Mouse (Mus musculus): ENCODE measurements at regions not wholly inside any gene's neighbourhood (a gene's known extent, or its start where the extent isn't known, plus 50 kb on each side); places are given as distances from the start of the nearest gene placed in this dataset.
A peak's percentile ranks its signal among the peaks of the same experiment; 100 is the strongest.

GRCm38 (mm10) chr15:11712481-11713274 lies 194.4 kb downstream of the Npr3 start:
- no peak for DNase-seq (ENCODE audit: low spot score)

- no peak for DNase-seq (ENCODE audit: low spot score)
Measured at GRCm38 (mm10) chr15:11701246-11701645, 205.8 kb downstream of the Npr3 start.

- no peak for DNase-seq (ENCODE audit: low spot score)
Measured at GRCm38 (mm10) chr15:11699929-11700328, 207.2 kb downstream of the Npr3 start.

GRCm38 (mm10) chr15:11697060-11697459 lies 210.0 kb downstream of the Npr3 start:
- no peak for DNase-seq (ENCODE audit: low spot score)

GRCm38 (mm10) chr15:11693772-11694270 lies 213.3 kb downstream of the Npr3 start:
- DNase-seq (ENCODE audit: low spot score): no peak

GRCm38 (mm10) chr15:11664839-11665379 lies 242.2 kb downstream of the Npr3 start:
- no peak for DNase-seq (ENCODE audit: low spot score)

- DNase-seq (ENCODE audit: low spot score): no peak
Measured at GRCm38 (mm10) chr15:11655168-11655567, 251.9 kb downstream of the Npr3 start.

GRCm38 (mm10) chr15:11646241-11646640 lies 246.8 kb upstream of the Tars start:
- DNase-seq (ENCODE audit: low spot score): no peak

GRCm38 (mm10) chr15:11644779-11645178 lies 245.3 kb upstream of the Tars start:
- peak; percentile 13 for DNase-seq (ENCODE audit: low spot score)

- no peak for DNase-seq (ENCODE audit: low spot score)
Measured at GRCm38 (mm10) chr15:11630654-11631053, 231.2 kb upstream of the Tars start.

- no peak for DNase-seq (ENCODE audit: low spot score)
Measured at GRCm38 (mm10) chr15:11626433-11626832, 227.0 kb upstream of the Tars start.

- DNase-seq (ENCODE audit: low spot score): no peak
Measured at GRCm38 (mm10) chr15:11612416-11612815, 213.0 kb upstream of the Tars start.

- no peak for DNase-seq (ENCODE audit: low spot score)
Measured at GRCm38 (mm10) chr15:11610043-11610670, 210.7 kb upstream of the Tars start.

- peak; percentile 11 for DNase-seq (ENCODE audit: low spot score)
Measured at GRCm38 (mm10) chr15:11607489-11607888, 208.0 kb upstream of the Tars start.

- DNase-seq (ENCODE audit: low spot score): no peak
Measured at GRCm38 (mm10) chr15:11605677-11606076, 206.2 kb upstream of the Tars start.

GRCm38 (mm10) chr15:11597021-11597420 lies 197.6 kb upstream of the Tars start:
- no peak for DNase-seq (ENCODE audit: low spot score)

GRCm38 (mm10) chr15:11590542-11591116 lies 191.2 kb upstream of the Tars start:
- DNase-seq (ENCODE audit: low spot score): peak; percentile 52

- no peak for DNase-seq (ENCODE audit: low spot score)
Measured at GRCm38 (mm10) chr15:11589795-11590194, 190.3 kb upstream of the Tars start.

- DNase-seq (ENCODE audit: low spot score): no peak
Measured at GRCm38 (mm10) chr15:11586384-11586783, 186.9 kb upstream of the Tars start.

GRCm38 (mm10) chr15:11584155-11584554 lies 184.7 kb upstream of the Tars start:
- DNase-seq (ENCODE audit: low spot score): no peak

- no peak for DNase-seq (ENCODE audit: low spot score)
Measured at GRCm38 (mm10) chr15:11578331-11578730, 178.9 kb upstream of the Tars start.

- DNase-seq (ENCODE audit: low spot score): peak; percentile 36
Measured at GRCm38 (mm10) chr15:11574359-11574758, 174.9 kb upstream of the Tars start.

All from heart, adult 8-10 months (tissue).